Mouse (Mus musculus) cerebellum, adult 2 months (tissue): Measurements from ENCODE around the gene Pced1b. TPM values are rescaled to one million over a fixed set of nuclear protein-coding genes. Genes with fewer than 3 reads are reported as not detected.
A peak's percentile ranks its signal among the peaks of the same experiment; 100 is the strongest.
"Not testable (repeated sequence)": the region's sequence is repeated elsewhere in the genome, so short reads cannot be mapped to it uniquely, and the experiment has no call there.

ENCODE experiments used
- DNase-seq, 2 experiments: peaks; one replicate each; pipeline ENCODE4 v3.0.0; 2021
- H3K27ac ChIP-seq: fragments of 200-500 bp; 2 replicates; pipeline ENCODE4 v1.5.1; 2012; ENCODE audit warnings: low read length, control low read depth, inconsistent platforms; ENCODE audit not compliant: insufficient read depth
- H3K27me3 ChIP-seq: fragments of 200-500 bp; 2 replicates; pipeline ENCODE4 v1.6.1; 2012; ENCODE audit warnings: inconsistent platforms, mild to moderate bottlenecking, low read length, moderate library complexity; ENCODE audit not compliant: control insufficient read depth, insufficient read depth
- H3K4me1 ChIP-seq: fragments of 200-500 bp; 2 replicates; pipeline ENCODE4 v1.6.1; 2011; ENCODE audit warnings: low read length; ENCODE audit not compliant: control insufficient read depth, insufficient read depth
- H3K4me3 ChIP-seq: fragments of 200-500 bp; replicated peaks from 2 replicates; pipeline ENCODE3; 2011; ENCODE audit warnings: mild to moderate bottlenecking, low read depth, low read length, control low read depth; ENCODE audit not compliant: insufficient read depth
- CTCF ChIP-seq: fragments of 200-500 bp; IDR thresholded peaks from 2 replicates; pipeline ENCODE4 v1.5.1; 2011; ENCODE audit warnings: low read depth, mild to moderate bottlenecking, control low read depth, low read length, moderate library complexity, borderline replicate concordance; ENCODE audit not compliant: insufficient read depth
- POLR2A ChIP-seq: fragments of 200-500 bp; IDR thresholded peaks from 2 replicates; pipeline ENCODE4 v1.6.1; 2011; ENCODE audit warnings: low read length, control low read depth, borderline replicate concordance; ENCODE audit not compliant: insufficient read depth
- WGBS: fragments of 180-500 bp; shearing (Covaris S2); methylation state at CpG from one replicate; pipeline ENCODE4 v1.1.7; 2018; 5-methylcytosine and 5-hydroxymethylcytosine counted together
- polyA plus RNA-seq: library from polyadenylated mRNA; depleted of rRNA; stranded (reverse); fragments of >200 nt; gene quantifications from 2 replicates; pipeline ENCODE4 v1.2.3, GENCODE M21; 2012

Gene Pced1b
- polyA plus RNA-seq, 1 experiment, result 7.5 TPM

- peak in 1 of 2 experiments; percentile 29 for DNase-seq
- no peaks in the 10 kb centered on the region for H3K27me3 ChIP-seq
- TF ChIP-seq POLR2A, result no peak
- no peak for TF ChIP-seq CTCF
- WGBS, result 19% methylated on average over 8 of the region's 8 CpGs
- H3K4me3 ChIP-seq, result no peak overlapping the region
- no peak overlapping the region for H3K27ac ChIP-seq
- no peaks in the 10 kb centered on the region for H3K4me1 ChIP-seq
Measured at GRCm38 (mm10) chr15:97351016-97351415, 104.1 kb downstream of the Pced1b start.

- no peak overlapping the region for H3K4me3 ChIP-seq
- H3K27ac ChIP-seq, result no peak overlapping the region
- H3K4me1 ChIP-seq, result no peaks in the 10 kb centered on the region
- TF ChIP-seq POLR2A, result no peak
- TF ChIP-seq CTCF, result no peak
- 92% methylated on average over 5 of the region's 5 CpGs for WGBS
- no peaks in the 10 kb centered on the region for H3K27me3 ChIP-seq
- no peak for DNase-seq
Measured at GRCm38 (mm10) chr15:97351681-97352080, 104.8 kb downstream of the Pced1b start.

GRCm38 (mm10) chr15:97355676-97356303 is 108.9 kb downstream of the Pced1b start:
- no peak overlapping the region for H3K4me3 ChIP-seq
- DNase-seq, result no peak
- no peak overlapping the region for H3K27ac ChIP-seq
- H3K4me1 ChIP-seq, result no peaks in the 10 kb centered on the region
- 76% methylated on average over 9 of the region's 9 CpGs for WGBS
- H3K27me3 ChIP-seq, result no peaks in the 10 kb centered on the region
- TF ChIP-seq CTCF, result no peak
- no peak for TF ChIP-seq POLR2A

- 93% methylated on average over 1 of the region's 1 CpGs for WGBS
- H3K4me3 ChIP-seq, result no peak overlapping the region
- no peaks in the 10 kb centered on the region for H3K27me3 ChIP-seq
- TF ChIP-seq POLR2A (no peak), CTCF (no peak)
- H3K4me1 ChIP-seq, result no peaks in the 10 kb centered on the region; the same call in 1 of the 2 replicates
- H3K27ac ChIP-seq, result no peak overlapping the region
- no peak for DNase-seq
Measured at GRCm38 (mm10) chr15:97357016-97357415, 110.1 kb downstream of the Pced1b start.

- H3K27ac ChIP-seq, result no peak overlapping the region
- H3K27me3 ChIP-seq, result no peaks in the 10 kb centered on the region
- H3K4me1 ChIP-seq, result no peaks in the 10 kb centered on the region; the same call in 1 of the 2 replicates
- TF ChIP-seq POLR2A, result no peak
- TF ChIP-seq CTCF, result no peak
- no peak overlapping the region for H3K4me3 ChIP-seq
- no peak for DNase-seq
- 79% methylated on average over 23 of the region's 23 CpGs for WGBS
Measured at GRCm38 (mm10) chr15:97360842-97361770, 114.2 kb downstream of the Pced1b start.

DNA sequence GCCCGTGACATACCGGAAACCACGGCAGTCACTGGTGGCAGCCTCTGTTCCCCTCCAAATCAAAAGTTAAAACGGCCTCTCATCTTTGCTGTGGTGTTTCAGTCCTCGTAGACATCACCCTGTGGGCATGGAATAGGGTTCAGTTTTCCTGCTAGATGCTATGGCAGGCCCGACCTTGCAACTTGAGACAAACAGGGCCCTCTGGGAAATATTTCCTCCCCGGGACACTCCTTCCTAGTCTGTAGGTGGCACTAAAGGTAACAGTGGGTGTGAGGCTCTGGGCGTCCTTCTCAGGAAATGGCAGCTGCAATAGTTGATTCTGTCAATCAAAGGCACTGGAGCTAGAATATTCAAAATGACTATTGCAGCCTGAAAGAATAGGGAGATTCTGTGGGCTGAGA is 114.9 kb downstream of the Pced1b start:
- WGBS, result 75% methylated on average over 8 of the region's 8 CpGs
- Histone ChIP-seq H3K27me3 (no peaks in the 10 kb centered on the region), H3K4me3 (no peak overlapping the region), H3K4me1 (no peaks in the 10 kb centered on the region; the same call in 1 of the 2 replicates), H3K27ac (no peak overlapping the region)
- no peak for DNase-seq
- TF ChIP-seq CTCF (no peak), POLR2A (no peak)

DNA sequence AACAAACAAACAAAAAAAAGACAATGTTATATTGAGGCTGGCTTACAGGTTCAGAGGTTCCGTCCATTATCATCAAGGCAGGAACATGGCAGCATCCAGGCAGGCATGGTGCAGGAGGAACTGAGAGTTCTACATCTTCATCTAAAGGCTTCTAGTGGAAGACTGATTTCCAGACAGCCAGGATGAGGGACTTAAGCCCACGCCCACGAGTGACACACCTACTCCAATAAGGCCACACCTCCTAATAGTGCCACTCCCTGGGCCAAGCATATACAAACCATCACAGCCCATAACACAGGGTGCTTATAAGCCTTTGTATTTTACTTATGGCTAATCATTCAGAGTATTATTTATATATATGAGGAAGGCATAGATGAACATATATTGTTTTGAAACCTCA is 117.4 kb downstream of the Pced1b start:
- WGBS, result 85% methylated on average over 3 of the region's 3 CpGs
- H3K27ac ChIP-seq, H3K4me3 ChIP-seq, H3K27me3 ChIP-seq, DNase-seq, H3K4me1 ChIP-seq: not testable (repeated sequence)

GRCm38 (mm10) chr15:97364968-97365367 is 118.1 kb downstream of the Pced1b start:
- no peaks in the 10 kb centered on the region; the same call in 1 of the 2 replicates for H3K4me1 ChIP-seq
- no peak overlapping the region for H3K27ac ChIP-seq
- H3K27me3 ChIP-seq, result no peaks in the 10 kb centered on the region
- 43% methylated on average over 8 of the region's 8 CpGs for WGBS
- TF ChIP-seq CTCF (no peak), POLR2A (no peak)
- DNase-seq, result no peak
- no peak overlapping the region for H3K4me3 ChIP-seq
